Mouse (Mus musculus): ENCODE measurements around the gene Atp8b5.

- no peak for TF ChIP-seq CTCF (IDR thresholded peaks at IDR 0.05; ENCODE audit: control insufficient read depth, insufficient read depth, insufficient replicate concordance, low read depth, low read length)
- TF ChIP-seq POLR2A (IDR thresholded peaks at IDR 0.05; ENCODE audit: control insufficient read depth, low read depth, low read length), result no peak
Observed at GRCm38 (mm10) chr4:43386932-43387331, 120.0 kb downstream of the Atp8b5 start.
